Mouse (Mus musculus) spleen, adult 18-20 months (tissue): ENCODE results near the gene Ikbke.
"Not testable (repeated sequence)": the region's sequence is repeated elsewhere in the genome, so short reads cannot be mapped to it uniquely, and the experiment has no call there.

ENCODE experiments used
- DNase-seq, 2 experiments: peaks; one replicate each; pipeline ENCODE4 v3.0.0; 2022; ENCODE audit warnings: mixed read lengths in 2 of 2

Gene Ikbke

GRCm38 (mm10) chr1:131280280-131280679, 874 bp upstream of the Ikbke start:
- no peak for DNase-seq

GRCm38 (mm10) chr1:131278606-131279455, 575 bp downstream of the Ikbke start:
- DNase-seq = peak in 1 of 2 experiments; percentile 30

GRCm38 (mm10) chr1:131276831-131277230, 2.6 kb downstream of the Ikbke start:
- DNase-seq = no peak

GRCm38 (mm10) chr1:131275577-131275976, 3.8 kb downstream of the Ikbke start:
- no peak for DNase-seq

- DNase-seq = no peak
These were observed 4.5 kb downstream of the Ikbke start for GRCm38 (mm10) chr1:131274725-131275539.

- peak in 1 of 2 experiments; percentile 73 for DNase-seq
These were observed 9.4 kb downstream of the Ikbke start for GRCm38 (mm10) chr1:131269797-131270578.

- no peak for DNase-seq
These were observed 10.6 kb downstream of the Ikbke start for GRCm38 (mm10) chr1:131268776-131269175.

GRCm38 (mm10) chr1:131263905-131264304, 15.5 kb downstream of the Ikbke start:
- DNase-seq = no peak

- DNase-seq = peak; percentile 35 to 66
These were observed 19.1 kb downstream of the Ikbke start for GRCm38 (mm10) chr1:131260309-131260656.

GRCm38 (mm10) chr1:131259632-131260308, 19.6 kb downstream of the Ikbke start:
- DNase-seq = no peak

- DNase-seq = no peak
These were observed 22.1 kb downstream of the Ikbke start for GRCm38 (mm10) chr1:131257288-131257687.

GRCm38 (mm10) chr1:131252516-131253250, 26.7 kb downstream of the Ikbke start:
- not testable (repeated sequence) for DNase-seq

- DNase-seq = no peak
These were observed 32.7 kb downstream of the Ikbke start for GRCm38 (mm10) chr1:131246433-131247395.

- DNase-seq = peak in 1 of 2 experiments; percentile 59
These were observed 33.5 kb downstream of the Ikbke start for GRCm38 (mm10) chr1:131245926-131246325.

- DNase-seq = peak; percentile 59 to 75
These were observed 34.1 kb downstream of the Ikbke start, which contains the start of gene Rassf5 for GRCm38 (mm10) chr1:131245089-131245856. TSS of gene Rassf5 (minus strand) at chr1:131245258.

GRCm38 (mm10) chr1:131244536-131245088, 34.8 kb downstream of the Ikbke start:
- DNase-seq = peak in 1 of 2 experiments; percentile 15

GRCm38 (mm10) chr1:131242956-131243355, 36.5 kb downstream of the Ikbke start:
- DNase-seq = no peak

GRCm38 (mm10) chr1:131239576-131240193, 39.7 kb downstream of the Ikbke start:
- no peak for DNase-seq

- no peak for DNase-seq
These were observed 40.5 kb downstream of the Ikbke start for GRCm38 (mm10) chr1:131238931-131239381.
